8 mouse cellular contexts compared by ENCODE assay signal in the genomic region with DNA sequence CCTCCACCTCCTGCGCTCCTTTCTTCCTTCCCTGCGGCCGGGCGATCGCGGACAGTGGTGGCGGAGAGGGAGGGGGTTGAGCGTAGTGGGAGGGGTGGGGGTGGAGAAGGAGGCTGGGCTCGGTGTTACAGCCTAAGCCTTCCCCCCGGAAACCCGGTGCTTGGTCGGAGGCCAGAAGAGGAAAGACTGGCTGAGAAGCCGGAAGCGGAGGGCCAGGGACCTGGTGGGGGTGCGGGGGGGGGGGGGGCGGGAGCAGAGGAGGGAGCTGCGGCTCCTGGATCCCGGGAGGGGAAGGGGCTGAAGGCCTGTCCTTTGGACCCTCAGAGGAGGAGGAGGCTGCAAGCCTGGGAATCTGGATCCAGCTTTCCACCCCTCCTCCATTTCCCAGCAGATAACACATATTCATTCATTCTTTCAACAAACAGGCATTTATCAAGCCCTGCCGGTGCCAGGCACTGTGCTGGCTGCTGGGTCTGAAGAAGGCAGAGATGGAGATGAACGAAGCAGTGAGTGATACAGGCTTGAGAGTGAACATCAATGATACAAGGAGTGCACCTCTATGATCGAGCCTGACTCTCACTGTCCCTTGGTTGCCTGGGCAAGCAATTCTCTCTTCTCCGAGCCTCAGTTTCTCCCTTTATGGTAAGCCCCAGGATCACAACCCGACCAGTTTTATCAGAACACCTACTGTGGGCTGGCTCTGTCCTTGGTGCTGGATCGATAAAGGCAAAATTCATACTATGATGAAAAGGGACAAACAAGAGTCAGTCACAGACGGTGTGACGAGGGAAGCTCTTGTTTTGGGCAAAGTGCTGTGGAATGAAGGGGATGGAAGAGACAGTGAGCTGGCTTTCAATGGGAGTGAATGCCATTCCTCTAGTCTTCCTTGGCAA. TPM values are rescaled to one million over a fixed set of nuclear protein-coding genes. Genes with fewer than 3 reads are reported as not detected.
DNase-seq lines count a peak whose midpoint lies in the region; ATAC-seq and TF ChIP-seq lines count a peak whose summit lies in the region.

TSS of gene Zfp579 (minus strand) at position 156 of the 893 bp plus-strand sequence.

- no peaks in the 10 kb centered on the region for H3K27me3 ChIP-seq in hindbrain, embryonic 16.5 days (replicated peaks; ENCODE audit: control insufficient read depth, insufficient read depth, low read length)

- peak; percentile 91 for ATAC-seq in hindbrain, embryonic 16.5 days

- H3K36me3 ChIP-seq in hindbrain, embryonic 16.5 days (ENCODE audit: control insufficient read depth, insufficient read depth, low read length) = peaks cover 12% of the 10 kb centered on the region
- no peaks in the 10 kb centered on the region for H3K36me3 ChIP-seq in macrophage (ENCODE audit: inconsistent target)

- H3K9ac ChIP-seq in hindbrain, embryonic 16.5 days (ENCODE audit: low read depth, low read length) = peak within 1 kb of the TSS; percentile 94

- intact Hi-C loops in gastrocnemius, adult 2 months (cut with DNase I) = no loop called here
- intact Hi-C loops in left cerebral cortex, adult 2 months (cut with DNase I) = loop anchor here (1.0 to 5.0 kb wide), 4 partner anchors 18 to 448 kb away; partner anchors contain the start of genes Fiz1, Zfp524 and Zfp580

- peak; percentile 76 for DNase-seq in T-cell, adult 2 months (ENCODE audit: low spot score)
- DNase-seq in cerebellum, postnatal 25 days = peak; percentile 98
- peak; percentile 95 for DNase-seq in gastrocnemius, adult 2 months
- peak; percentile 90 to 95 for DNase-seq in left cerebral cortex, adult 2 months (ENCODE audit: extremely low spot score in 1 of 2, low spot score in 2 of 2)
- DNase-seq in right cerebral cortex, adult 18-20 months = peak; percentile 92
- DNase-seq in urinary bladder, postnatal 14 days (ENCODE audit: low spot score) = peak; percentile 93

- TF ChIP-seq CTCF in gastrocnemius, adult 2 months (IDR thresholded peaks at IDR 0.05) = no peak
- no peak for TF ChIP-seq CTCF in left cerebral cortex, adult 2 months (IDR thresholded peaks at IDR 0.05)

- H3K79me2 ChIP-seq in macrophage (ENCODE audit: inconsistent target) = no peaks in the 10 kb centered on the region

- H3K4me1 ChIP-seq in hindbrain, embryonic 16.5 days (ENCODE audit: control insufficient read depth, insufficient read depth, low read depth, low read length) = peaks cover 29% of the 10 kb centered on the region

- peak within 1 kb of the TSS; percentile 91 for H3K4me3 ChIP-seq in gastrocnemius, adult 2 months
- peak within 1 kb of the TSS; percentile 56 for H3K4me3 ChIP-seq in hindbrain, embryonic 16.5 days (ENCODE audit: low read length)
- H3K4me3 ChIP-seq in left cerebral cortex, adult 2 months = peak within 1 kb of the TSS; percentile 88
- peak within 1 kb of the TSS; percentile 57 for H3K4me3 ChIP-seq in macrophage (ENCODE audit: inconsistent target)

- H3K27ac ChIP-seq in gastrocnemius, adult 2 months = peak within 1 kb of the TSS; percentile 90
- peak within 1 kb of the TSS; percentile 86 for H3K27ac ChIP-seq in hindbrain, embryonic 16.5 days (ENCODE audit: low read depth, low read length)
- H3K27ac ChIP-seq in left cerebral cortex, adult 2 months = peak within 1 kb of the TSS; percentile 93
- no peak within 1 kb of the TSS for H3K27ac ChIP-seq in macrophage

- 3% methylated on average over 20 of the region's 26 CpGs for WGBS in hindbrain, embryonic 16.5 days
- whole genome bisulfite sequencing in macrophage (ENCODE audit: missing documents) = 25% methylated on average over 8 of the region's 26 CpGs

- H3K9me3 ChIP-seq in hindbrain, embryonic 16.5 days (ENCODE audit: control insufficient read depth, low read length) = 0 out of 2 replicates have a peak, but pooled peaks cover 3% of the 10 kb centered on the region

- peak within 1 kb of the TSS; percentile 93 for H3K4me2 ChIP-seq in hindbrain, embryonic 16.5 days (ENCODE audit: low read length)

RNA-seq across cellular contexts. Expression of gene Zfp579, which starts in this region (rescaled TPM):
- total RNA-seq in gastrocnemius, adult 2 months (2021) = 1 to 10 TPM; 8.8 to 9.5 TPM
- polyA plus RNA-seq in hindbrain, embryonic 16.5 days (2015; fragmentation: Nextera tagmentation; extraction: Ambion mirVana) = 49.2 and 53.5 TPM in 2 replicates
- total RNA-seq in left cerebral cortex, adult 2 months (2021) = 10 to 100 TPM; 28.9 to 33.0 TPM
- total RNA-seq in macrophage (2018; cell fraction: chromatin; rRNA removed) = 10 to 100 TPM in 22 of 26 experiments, 1 to 10 TPM in 4; 5.4 to 44.4 (median 20.0) TPM
- 10 to 100 TPM in 1 of 26 experiments, 1 to 10 TPM in 25; 2.2 to 11.1 (median 5.4) TPM for total RNA-seq in macrophage (2018; cell fraction: cytosol; rRNA removed)
- 100 to 1,000 TPM in 2 of 26 experiments, 10 to 100 TPM in 24; 13.7 to 137 (median 29.7) TPM for total RNA-seq in macrophage (2018; cell fraction: nucleus; rRNA removed)
- polyA plus RNA-seq in macrophage (2018) = 4.3 to 9.9 TPM (median 7.3 TPM) in 3 replicates
